Mouse (Mus musculus) MEL (cell line): ENCODE measurements around the gene Lsamp. TPM values are rescaled to one million over a fixed set of nuclear protein-coding genes. Genes with fewer than 3 reads are reported as not detected.

Experiments
- DNase-seq: peaks from one replicate; pipeline ENCODE4 v3.0.0; 2011; ENCODE audit warnings: low read depth, low spot score
- H3K27ac ChIP-seq: 2 replicates; pipeline ENCODE4 v1.5.1; 2012; ENCODE audit warnings: low read depth, mild to moderate bottlenecking, control low read depth, low read length, moderate library complexity; ENCODE audit not compliant: control insufficient read depth
- H3K27me3 ChIP-seq, 2 experiments: fragments of 150-350 bp in 1 of 2; sonication (generic) in 1 of 2; 2 replicates each; pipeline ENCODE4 v1.6.1; 2012; ENCODE audit warnings: low read length in 2 of 2, mild to moderate bottlenecking in 2 of 2, improper control_type of control experiment in 1 of 2, moderate library complexity in 1 of 2; ENCODE audit not compliant: insufficient read depth in 2 of 2, control insufficient read depth in 1 of 2
- H3K36me3 ChIP-seq, 2 experiments: 2 replicates each; pipeline ENCODE4 v1.6.1; 2012 to 2014; ENCODE audit warnings: low read length in 2 of 2, improper control_type of control experiment in 1 of 2, inconsistent platforms in 1 of 2, mild to moderate bottlenecking in 1 of 2; ENCODE audit not compliant: insufficient read depth in 2 of 2, control insufficient read depth in 1 of 2
- H3K4me1 ChIP-seq, 2 experiments: fragments of 150-350 bp in 1 of 2; sonication (generic) in 1 of 2; 2 replicates each; pipeline ENCODE4 v1.6.1; 2012; ENCODE audit warnings: low read length in 2 of 2, improper control_type of control experiment in 1 of 2, mild to moderate bottlenecking in 1 of 2; ENCODE audit not compliant: insufficient read depth in 2 of 2, control insufficient read depth in 1 of 2
- H3K4me3 ChIP-seq, 2 experiments: fragments of 150-350 bp in 1 of 2; sonication (generic) in 1 of 2; 2 replicates each; pipeline ENCODE4 v1.5.1; 2012; ENCODE audit warnings: low read depth in 2 of 2, low read length in 2 of 2, mild to moderate bottlenecking in 2 of 2, moderate library complexity in 2 of 2, control low read depth in 1 of 2, improper control_type of control experiment in 1 of 2; ENCODE audit not compliant: control insufficient read depth in 1 of 2, insufficient read depth in 1 of 2
- H3K79me2 ChIP-seq: 2 replicates; pipeline ENCODE4 v1.6.1; 2012; ENCODE audit warnings: mild to moderate bottlenecking, low read length, moderate library complexity; ENCODE audit not compliant: control insufficient read depth, poor library complexity, insufficient read depth
- H3K9ac ChIP-seq: 2 replicates; pipeline ENCODE4 v1.6.1; 2012; ENCODE audit warnings: low read depth, mild to moderate bottlenecking, control low read depth, low read length, moderate library complexity; ENCODE audit not compliant: control insufficient read depth, poor library complexity, severe bottlenecking
- H3K9me3 ChIP-seq: fragments of 150-350 bp; sonication (generic); replicated peaks from 2 replicates; pipeline ENCODE4 v1.6.1; 2012; ENCODE audit warnings: mild to moderate bottlenecking, low read length, improper control_type of control experiment, moderate library complexity; ENCODE audit not compliant: insufficient read depth
- CHD1 ChIP-seq: IDR thresholded peaks from 2 replicates; pipeline ENCODE4 v1.6.1; 2012; ENCODE audit warnings: low read depth, mild to moderate bottlenecking, inconsistent platforms, low read length, improper control_type of control experiment
- CHD2 ChIP-seq: IDR thresholded peaks from 2 replicates; pipeline ENCODE4 v1.6.1; 2011; ENCODE audit warnings: low read length, improper control_type of control experiment
- CTCF ChIP-seq, 3 experiments: IDR thresholded peaks in 2 of 3; conservative IDR thresholded peaks in 1 of 3; 2 replicates each; pipeline ENCODE4 v1.5.1; 2011 to 2012; ENCODE audit warnings: low read length in 3 of 3, low read depth in 2 of 3, mild to moderate bottlenecking in 2 of 3, improper control_type of control experiment in 1 of 3, inconsistent platforms in 1 of 3, mixed read lengths in 1 of 3, moderate library complexity in 1 of 3; ENCODE audit not compliant: control insufficient read depth in 1 of 3, insufficient read depth in 1 of 3, poor library complexity in 1 of 3, severe bottlenecking in 1 of 3
- E2F4 ChIP-seq: IDR thresholded peaks from 2 replicates; pipeline ENCODE4 v1.6.1; 2011; ENCODE audit warnings: low read depth, low read length, improper control_type of control experiment, borderline replicate concordance
- ELF1 ChIP-seq: IDR thresholded peaks from 2 replicates; pipeline ENCODE4 v1.6.1; 2014; ENCODE audit warnings: low read depth, mild to moderate bottlenecking, inconsistent platforms, low read length, improper control_type of control experiment, moderate library complexity
- EP300 ChIP-seq, 2 experiments: IDR thresholded peaks; 2 replicates each; pipeline ENCODE4 v1.6.1; 2011; ENCODE audit warnings: improper control_type of control experiment in 2 of 2, low read length in 2 of 2, low read depth in 1 of 2, mild to moderate bottlenecking in 1 of 2
- GATA1 ChIP-seq: IDR thresholded peaks from 2 replicates; pipeline ENCODE4 v1.6.1; 2011; ENCODE audit warnings: low read depth, low read length, improper control_type of control experiment
- KAT2A ChIP-seq: conservative IDR thresholded peaks from 2 replicates; pipeline ENCODE4 v1.6.1; 2012; ENCODE audit warnings: low read depth, low read length, improper control_type of control experiment, inconsistent platforms
- MAFK ChIP-seq: IDR thresholded peaks from 2 replicates; pipeline ENCODE4 v1.6.1; 2011; ENCODE audit warnings: low read depth, mild to moderate bottlenecking, low read length, improper control_type of control experiment, borderline replicate concordance
- MAZ ChIP-seq: IDR thresholded peaks from 2 replicates; pipeline ENCODE4 v1.6.1; 2012; ENCODE audit warnings: low read depth, mild to moderate bottlenecking, inconsistent platforms, low read length, improper control_type of control experiment
- MEF2A ChIP-seq: IDR thresholded peaks from 2 replicates; pipeline ENCODE4 v1.6.1; 2014; ENCODE audit warnings: low read depth, mild to moderate bottlenecking, inconsistent platforms, low read length, improper control_type of control experiment; ENCODE audit not compliant: poor library complexity, insufficient replicate concordance, severe bottlenecking; ENCODE audit errors: extremely low read depth
- NELFE ChIP-seq: IDR thresholded peaks from 2 replicates; pipeline ENCODE4 v1.6.1; 2011; ENCODE audit warnings: low read depth, low read length, improper control_type of control experiment
- RAD21 ChIP-seq: IDR thresholded peaks from 2 replicates; pipeline ENCODE4 v1.6.1; 2011; ENCODE audit warnings: mild to moderate bottlenecking, low read depth, low read length, improper control_type of control experiment
- RCOR1 ChIP-seq: IDR thresholded peaks from 2 replicates; pipeline ENCODE4 v1.6.1; 2012; ENCODE audit warnings: low read depth, mild to moderate bottlenecking, inconsistent platforms, low read length, improper control_type of control experiment
- SMC3 ChIP-seq: IDR thresholded peaks from 2 replicates; pipeline ENCODE4 v1.6.1; 2011; ENCODE audit warnings: low read depth, low read length, improper control_type of control experiment
- TAL1 ChIP-seq: IDR thresholded peaks from 2 replicates; pipeline ENCODE4 v1.6.1; 2012; ENCODE audit warnings: mild to moderate bottlenecking, inconsistent platforms, low read length, moderate library complexity, mixed read lengths
- TBP ChIP-seq: IDR thresholded peaks from 2 replicates; pipeline ENCODE4 v1.8.0; 2011; ENCODE audit warnings: low read depth, low read length, improper control_type of control experiment
- TCF12 ChIP-seq: IDR thresholded peaks from 2 replicates; pipeline ENCODE4 v1.6.1; 2014; ENCODE audit warnings: low read depth, mild to moderate bottlenecking, inconsistent platforms, low read length, improper control_type of control experiment, moderate library complexity
- UBTF ChIP-seq: IDR thresholded peaks from 2 replicates; pipeline ENCODE4 v1.6.1; 2012; ENCODE audit warnings: low read depth, mild to moderate bottlenecking, inconsistent platforms, low read length, improper control_type of control experiment, moderate library complexity, borderline replicate concordance; ENCODE audit not compliant: insufficient read depth
- ZKSCAN1 ChIP-seq: IDR thresholded peaks from 2 replicates; pipeline ENCODE4 v1.6.1; 2012; ENCODE audit warnings: low read depth, mild to moderate bottlenecking, inconsistent platforms, low read length, improper control_type of control experiment, moderate library complexity
- ZMIZ1 ChIP-seq: IDR thresholded peaks from 2 replicates; pipeline ENCODE4 v1.6.1; 2012; ENCODE audit warnings: low read depth, mild to moderate bottlenecking, inconsistent platforms, low read length, improper control_type of control experiment, moderate library complexity
- ZNF384 ChIP-seq: IDR thresholded peaks from 2 replicates; pipeline ENCODE4 v1.6.1; 2012; ENCODE audit warnings: low read depth, mild to moderate bottlenecking, inconsistent platforms, low read length, improper control_type of control experiment
- polyA plus RNA-seq, 2 experiments: library from polyadenylated mRNA; stranded (reverse) in 1 of 2; unstranded in 1 of 2; fragments of >175 nt in 1 of 2; fragments of >200 nt in 1 of 2; gene quantifications; 2 replicates each; pipeline versions ENCODE4 v1.2.1 to v1.2.4; 2012; ENCODE audit warnings: low replicate concordance in 2 of 2, low read depth in 1 of 2; ENCODE audit not compliant: insufficient read length in 2 of 2, insufficient read depth in 1 of 2, missing spikeins in 1 of 2
- total RNA-seq: library from RNA; depleted of rRNA; stranded (reverse); fragments of 300-350 nt; gene quantifications from 2 replicates; pipeline ENCODE4 v1.2.3, GENCODE M21; 2012

Gene Lsamp
- total and polyA plus RNA-seq, 3 experiments: 0.42 TPM; not detected in 2

DNA sequence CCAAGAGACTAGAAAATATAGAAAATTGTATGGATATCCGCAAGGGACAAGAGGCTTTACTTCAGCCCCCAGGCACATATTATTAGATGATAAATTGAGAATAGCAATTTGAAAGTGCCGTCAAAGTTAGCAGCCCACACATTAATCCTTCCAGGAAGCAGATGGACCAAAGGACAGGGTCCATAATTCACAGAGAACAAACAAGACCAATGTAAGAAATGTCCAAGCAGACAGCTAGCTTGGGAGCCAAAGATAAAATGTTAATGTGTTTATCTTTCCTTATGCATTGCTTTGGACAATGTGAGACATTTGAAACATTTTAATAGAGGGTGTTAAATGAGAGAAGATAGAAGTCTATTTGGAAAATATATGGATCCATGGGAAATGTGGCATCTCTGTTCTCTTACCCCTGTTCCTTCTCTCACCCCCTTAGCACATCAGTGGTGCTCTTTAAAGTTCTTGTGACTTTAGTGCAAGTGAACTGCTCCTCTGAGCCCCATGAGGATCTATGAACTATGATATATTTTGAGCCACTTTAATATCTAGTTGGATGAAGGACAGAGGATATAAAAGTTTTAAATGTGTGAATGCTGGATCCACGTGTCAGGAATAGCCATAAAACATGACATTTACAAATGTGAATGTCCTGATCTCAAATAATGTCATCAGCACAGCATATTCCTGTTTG, 1952.9 kb downstream of the Lsamp start:
- TF ChIP-seq CHD1: no peak
- no peak for TF ChIP-seq MAZ
- TF ChIP-seq MAFK: no peak
- TF ChIP-seq CTCF (IDR thresholded peaks at IDR 0.05 in 2 of 3, conservative IDR thresholded peaks at IDR 0.05 in 1 of 3; ENCODE audit: control insufficient read depth in 1 of 3, insufficient read depth in 1 of 3, low read depth in 2 of 3, low read length in 3 of 3, poor library complexity in 1 of 3, severe bottlenecking in 1 of 3): no peak
- TF ChIP-seq TAL1: no peak

DNA sequence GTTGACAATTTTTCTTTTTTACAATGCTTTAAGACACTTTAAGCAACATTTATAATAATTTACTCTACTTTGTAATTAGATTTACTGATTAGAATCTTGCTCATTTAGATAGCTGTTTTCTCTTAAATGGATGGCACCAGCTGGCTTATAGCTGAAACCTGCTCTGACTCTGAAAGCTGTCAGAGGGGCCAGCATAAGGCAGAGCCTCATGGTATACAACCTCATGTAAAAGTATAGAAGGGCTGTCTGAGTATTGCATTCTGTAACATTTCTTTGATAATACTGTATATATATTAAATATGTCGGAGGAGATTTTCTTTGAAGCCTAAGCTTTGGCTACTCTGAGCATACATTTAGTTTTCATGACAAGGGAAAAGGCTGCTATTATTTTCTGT, 1953.4 kb downstream of the Lsamp start:
- TF ChIP-seq KAT2A: no peak
- TF ChIP-seq TCF12: no peak
- no peak for TF ChIP-seq ZNF384
- TF ChIP-seq E2F4: no peak
- TF ChIP-seq ELF1: no peak
- no peak for TF ChIP-seq TBP
- TF ChIP-seq NELFE: no peak
- no peak for TF ChIP-seq SMC3
- no peak for TF ChIP-seq TAL1
- no peak for TF ChIP-seq ZKSCAN1
- no peak for TF ChIP-seq MAFK
- TF ChIP-seq CHD1: no peak
- no peak for TF ChIP-seq RCOR1
- no peak for TF ChIP-seq CHD2
- TF ChIP-seq UBTF: no peak
- TF ChIP-seq GATA1: no peak
- TF ChIP-seq ZMIZ1: no peak
- TF ChIP-seq EP300 (IDR thresholded peaks at IDR 0.05; ENCODE audit: low read depth in 1 of 2, low read length in 2 of 2): no peak
- no peak for TF ChIP-seq RAD21
- TF ChIP-seq MEF2A: no peak
- H3K9ac ChIP-seq: no peak overlapping the region
- DNase-seq: no peak
- no peaks in the 10 kb centered on the region for H3K9me3 ChIP-seq
- H3K4me1 ChIP-seq: no peaks in the 10 kb centered on the region
- H3K27me3 ChIP-seq: no peaks in the 10 kb centered on the region
- no peak overlapping the region for H3K27ac ChIP-seq
- H3K36me3 ChIP-seq: no peaks in the 10 kb centered on the region
- H3K79me2 ChIP-seq: no peaks in the 10 kb centered on the region
- H3K4me3 ChIP-seq: no peak overlapping the region

More for the DNA sequence above, 1952.9 kb downstream of the Lsamp start:
- Histone ChIP-seq H3K9ac (no peak overlapping the region), H3K4me1 (no peaks in the 10 kb centered on the region), H3K27ac (no peak overlapping the region), H3K9me3 (no peaks in the 10 kb centered on the region), H3K79me2 (no peaks in the 10 kb centered on the region), H3K27me3 (no peaks in the 10 kb centered on the region), H3K4me3 (no peak overlapping the region), H3K36me3 (no peaks in the 10 kb centered on the region)
- no peak for DNase-seq
